Mouse (Mus musculus) MEL (cell line): ENCODE measurements around the gene Tsg101. TPM values are rescaled to one million over a fixed set of nuclear protein-coding genes. Genes with fewer than 3 reads are reported as not detected.

Experiments
- DNase-seq: peaks from one replicate; pipeline ENCODE4 v3.0.0; 2011; ENCODE audit warnings: low read depth, low spot score
- H3K27ac ChIP-seq: 2 replicates; pipeline ENCODE4 v1.5.1; 2012; ENCODE audit warnings: low read depth, mild to moderate bottlenecking, control low read depth, low read length, moderate library complexity; ENCODE audit not compliant: control insufficient read depth
- H3K27me3 ChIP-seq, 2 experiments: fragments of 150-350 bp in 1 of 2; sonication (generic) in 1 of 2; 2 replicates each; pipeline ENCODE4 v1.6.1; 2012; ENCODE audit warnings: low read length in 2 of 2, mild to moderate bottlenecking in 2 of 2, improper control_type of control experiment in 1 of 2, moderate library complexity in 1 of 2; ENCODE audit not compliant: insufficient read depth in 2 of 2, control insufficient read depth in 1 of 2
- H3K36me3 ChIP-seq, 2 experiments: 2 replicates each; pipeline ENCODE4 v1.6.1; 2012 to 2014; ENCODE audit warnings: low read length in 2 of 2, improper control_type of control experiment in 1 of 2, inconsistent platforms in 1 of 2, mild to moderate bottlenecking in 1 of 2; ENCODE audit not compliant: insufficient read depth in 2 of 2, control insufficient read depth in 1 of 2
- H3K4me1 ChIP-seq, 2 experiments: fragments of 150-350 bp in 1 of 2; sonication (generic) in 1 of 2; 2 replicates each; pipeline ENCODE4 v1.6.1; 2012; ENCODE audit warnings: low read length in 2 of 2, improper control_type of control experiment in 1 of 2, mild to moderate bottlenecking in 1 of 2; ENCODE audit not compliant: insufficient read depth in 2 of 2, control insufficient read depth in 1 of 2
- H3K4me3 ChIP-seq, 2 experiments: fragments of 150-350 bp in 1 of 2; sonication (generic) in 1 of 2; 2 replicates each; pipeline ENCODE4 v1.5.1; 2012; ENCODE audit warnings: low read depth in 2 of 2, low read length in 2 of 2, mild to moderate bottlenecking in 2 of 2, moderate library complexity in 2 of 2, control low read depth in 1 of 2, improper control_type of control experiment in 1 of 2; ENCODE audit not compliant: control insufficient read depth in 1 of 2, insufficient read depth in 1 of 2
- H3K79me2 ChIP-seq: 2 replicates; pipeline ENCODE4 v1.6.1; 2012; ENCODE audit warnings: mild to moderate bottlenecking, low read length, moderate library complexity; ENCODE audit not compliant: control insufficient read depth, poor library complexity, insufficient read depth
- H3K9ac ChIP-seq: 2 replicates; pipeline ENCODE4 v1.6.1; 2012; ENCODE audit warnings: low read depth, mild to moderate bottlenecking, control low read depth, low read length, moderate library complexity; ENCODE audit not compliant: control insufficient read depth, poor library complexity, severe bottlenecking
- H3K9me3 ChIP-seq: fragments of 150-350 bp; sonication (generic); replicated peaks from 2 replicates; pipeline ENCODE4 v1.6.1; 2012; ENCODE audit warnings: mild to moderate bottlenecking, low read length, improper control_type of control experiment, moderate library complexity; ENCODE audit not compliant: insufficient read depth
- CHD1 ChIP-seq: IDR thresholded peaks from 2 replicates; pipeline ENCODE4 v1.6.1; 2012; ENCODE audit warnings: low read depth, mild to moderate bottlenecking, inconsistent platforms, low read length, improper control_type of control experiment
- CTCF ChIP-seq, 3 experiments: IDR thresholded peaks in 2 of 3; conservative IDR thresholded peaks in 1 of 3; 2 replicates each; pipeline ENCODE4 v1.5.1; 2011 to 2012; ENCODE audit warnings: low read length in 3 of 3, low read depth in 2 of 3, mild to moderate bottlenecking in 2 of 3, improper control_type of control experiment in 1 of 3, inconsistent platforms in 1 of 3, mixed read lengths in 1 of 3, moderate library complexity in 1 of 3; ENCODE audit not compliant: control insufficient read depth in 1 of 3, insufficient read depth in 1 of 3, poor library complexity in 1 of 3, severe bottlenecking in 1 of 3
- E2F4 ChIP-seq: IDR thresholded peaks from 2 replicates; pipeline ENCODE4 v1.6.1; 2011; ENCODE audit warnings: low read depth, low read length, improper control_type of control experiment, borderline replicate concordance
- ELF1 ChIP-seq: IDR thresholded peaks from 2 replicates; pipeline ENCODE4 v1.6.1; 2014; ENCODE audit warnings: low read depth, mild to moderate bottlenecking, inconsistent platforms, low read length, improper control_type of control experiment, moderate library complexity
- ETS1 ChIP-seq: IDR thresholded peaks from 2 replicates; pipeline ENCODE4 v1.6.1; 2012; ENCODE audit warnings: low read depth, mild to moderate bottlenecking, inconsistent platforms, low read length, improper control_type of control experiment, moderate library complexity
- GABPA ChIP-seq: IDR thresholded peaks from 2 replicates; pipeline ENCODE4 v1.6.1; 2012; ENCODE audit warnings: low read depth, mild to moderate bottlenecking, inconsistent platforms, low read length, improper control_type of control experiment, moderate library complexity
- GATA1 ChIP-seq: IDR thresholded peaks from 2 replicates; pipeline ENCODE4 v1.6.1; 2011; ENCODE audit warnings: low read depth, low read length, improper control_type of control experiment
- HCFC1 ChIP-seq: IDR thresholded peaks from 2 replicates; pipeline ENCODE4 v1.6.1; 2012; ENCODE audit warnings: low read depth, mild to moderate bottlenecking, inconsistent platforms, low read length, improper control_type of control experiment, moderate library complexity
- JUND ChIP-seq: IDR thresholded peaks from 2 replicates; pipeline ENCODE4 v1.6.1; 2011; ENCODE audit warnings: low read depth, mild to moderate bottlenecking, improper control_type of control experiment, low read length
- MAX ChIP-seq: IDR thresholded peaks from 2 replicates; pipeline ENCODE4 v1.6.1; 2011; ENCODE audit warnings: low read length, improper control_type of control experiment
- MAZ ChIP-seq: IDR thresholded peaks from 2 replicates; pipeline ENCODE4 v1.6.1; 2012; ENCODE audit warnings: low read depth, mild to moderate bottlenecking, inconsistent platforms, low read length, improper control_type of control experiment
- MEF2A ChIP-seq: IDR thresholded peaks from 2 replicates; pipeline ENCODE4 v1.6.1; 2014; ENCODE audit warnings: low read depth, mild to moderate bottlenecking, inconsistent platforms, low read length, improper control_type of control experiment; ENCODE audit not compliant: poor library complexity, insufficient replicate concordance, severe bottlenecking; ENCODE audit errors: extremely low read depth
- MXI1 ChIP-seq: IDR thresholded peaks from 2 replicates; pipeline ENCODE4 v1.6.1; 2011; ENCODE audit warnings: mild to moderate bottlenecking, low read depth, low read length, improper control_type of control experiment
- MYB ChIP-seq: IDR thresholded peaks from 2 replicates; pipeline ENCODE4 v1.6.1; 2011; ENCODE audit warnings: mild to moderate bottlenecking, low read depth, low read length, improper control_type of control experiment
- NELFE ChIP-seq: IDR thresholded peaks from 2 replicates; pipeline ENCODE4 v1.6.1; 2011; ENCODE audit warnings: low read depth, low read length, improper control_type of control experiment
- NRF1 ChIP-seq: IDR thresholded peaks from 2 replicates; pipeline ENCODE4 v1.6.1; 2014; ENCODE audit warnings: low read depth, mild to moderate bottlenecking, inconsistent platforms, low read length, improper control_type of control experiment, moderate library complexity; ENCODE audit not compliant: poor library complexity, insufficient read depth, severe bottlenecking
- POLR2A ChIP-seq, 2 experiments: IDR thresholded peaks; 2 replicates each; pipeline ENCODE4 v1.6.1; 2011 to 2012; ENCODE audit warnings: low read length in 2 of 2, mild to moderate bottlenecking in 2 of 2, control low read depth in 1 of 2, improper control_type of control experiment in 1 of 2, low read depth in 1 of 2, moderate library complexity in 1 of 2; ENCODE audit not compliant: control insufficient read depth in 1 of 2, insufficient read depth in 1 of 2, poor library complexity in 1 of 2
- POLR2AphosphoS2 ChIP-seq: IDR thresholded peaks from 2 replicates; pipeline ENCODE4 v1.6.1; 2011; ENCODE audit warnings: low read length, improper control_type of control experiment
- POLR2AphosphoS5 ChIP-seq: IDR thresholded peaks from 2 replicates; pipeline ENCODE4 v1.6.1; 2012; ENCODE audit warnings: low read depth, borderline replicate concordance, mild to moderate bottlenecking, inconsistent platforms, low read length, moderate library complexity, mixed read lengths
- RAD21 ChIP-seq: IDR thresholded peaks from 2 replicates; pipeline ENCODE4 v1.6.1; 2011; ENCODE audit warnings: mild to moderate bottlenecking, low read depth, low read length, improper control_type of control experiment
- RCOR1 ChIP-seq: IDR thresholded peaks from 2 replicates; pipeline ENCODE4 v1.6.1; 2012; ENCODE audit warnings: low read depth, mild to moderate bottlenecking, inconsistent platforms, low read length, improper control_type of control experiment
- SIN3A ChIP-seq: IDR thresholded peaks from 2 replicates; pipeline ENCODE4 v1.6.1; 2012; ENCODE audit warnings: low read length, improper control_type of control experiment, inconsistent platforms
- SMC3 ChIP-seq: IDR thresholded peaks from 2 replicates; pipeline ENCODE4 v1.6.1; 2011; ENCODE audit warnings: low read depth, low read length, improper control_type of control experiment
- TAL1 ChIP-seq: IDR thresholded peaks from 2 replicates; pipeline ENCODE4 v1.6.1; 2012; ENCODE audit warnings: mild to moderate bottlenecking, inconsistent platforms, low read length, moderate library complexity, mixed read lengths
- TBP ChIP-seq: IDR thresholded peaks from 2 replicates; pipeline ENCODE4 v1.8.0; 2011; ENCODE audit warnings: low read depth, low read length, improper control_type of control experiment
- TCF12 ChIP-seq: IDR thresholded peaks from 2 replicates; pipeline ENCODE4 v1.6.1; 2014; ENCODE audit warnings: low read depth, mild to moderate bottlenecking, inconsistent platforms, low read length, improper control_type of control experiment, moderate library complexity
- UBTF ChIP-seq: IDR thresholded peaks from 2 replicates; pipeline ENCODE4 v1.6.1; 2012; ENCODE audit warnings: low read depth, mild to moderate bottlenecking, inconsistent platforms, low read length, improper control_type of control experiment, moderate library complexity, borderline replicate concordance; ENCODE audit not compliant: insufficient read depth
- USF1 ChIP-seq: IDR thresholded peaks from 2 replicates; pipeline ENCODE4 v1.6.1; 2014; ENCODE audit warnings: low read depth, mild to moderate bottlenecking, inconsistent platforms, low read length, improper control_type of control experiment, moderate library complexity
- ZKSCAN1 ChIP-seq: IDR thresholded peaks from 2 replicates; pipeline ENCODE4 v1.6.1; 2012; ENCODE audit warnings: low read depth, mild to moderate bottlenecking, inconsistent platforms, low read length, improper control_type of control experiment, moderate library complexity
- ZMIZ1 ChIP-seq: IDR thresholded peaks from 2 replicates; pipeline ENCODE4 v1.6.1; 2012; ENCODE audit warnings: low read depth, mild to moderate bottlenecking, inconsistent platforms, low read length, improper control_type of control experiment, moderate library complexity
- ZNF384 ChIP-seq: IDR thresholded peaks from 2 replicates; pipeline ENCODE4 v1.6.1; 2012; ENCODE audit warnings: low read depth, mild to moderate bottlenecking, inconsistent platforms, low read length, improper control_type of control experiment
- polyA plus RNA-seq, 2 experiments: library from polyadenylated mRNA; stranded (reverse) in 1 of 2; unstranded in 1 of 2; fragments of >175 nt in 1 of 2; fragments of >200 nt in 1 of 2; gene quantifications; 2 replicates each; pipeline versions ENCODE4 v1.2.1 to v1.2.4; 2012; ENCODE audit warnings: low replicate concordance in 2 of 2, low read depth in 1 of 2; ENCODE audit not compliant: insufficient read length in 2 of 2, insufficient read depth in 1 of 2, missing spikeins in 1 of 2
- total RNA-seq: library from RNA; depleted of rRNA; stranded (reverse); fragments of 300-350 nt; gene quantifications from 2 replicates; pipeline ENCODE4 v1.2.3, GENCODE M21; 2012; rRNA removed

Tsg101 gene
- 21.3 and 25.3 TPM in 2 replicates for total RNA-seq
- 10 to 100 TPM in 1 of 2 experiments, not detected in 1; 88.9 TPM for polyA plus RNA-seq

GRCm38 (mm10) chr7:46919551-46920176 is at the start of gene Tsg101:
Tsg101 (minus strand) TSS chr7:46919969.
- Histone ChIP-seq H3K4me1 (peaks cover 8 to 30% of the 10 kb centered on the region in 2 experiments), H3K9ac (peak within 1 kb of the TSS; percentile 98)
- DNase-seq, result peak; percentile 93

GRCm38 (mm10) chr7:46964070-46964469 is 44.3 kb upstream of the Tsg101 start:
- H3K27me3 ChIP-seq, result no peaks in the 10 kb centered on the region
- H3K4me3 ChIP-seq, result peak overlapping the region; percentile 49 to 56
- H3K79me2 ChIP-seq, result no peaks in the 10 kb centered on the region
- H3K36me3 ChIP-seq, result peaks cover 0 to 22% of the 10 kb centered on the region in 2 experiments; a peak in 2 of 4 replicates
- no peak overlapping the region for H3K27ac ChIP-seq
- peak overlapping the region; percentile 67 for H3K9ac ChIP-seq
- DNase-seq, result peak; percentile 23
- no peaks in the 10 kb centered on the region for H3K9me3 ChIP-seq
- TF ChIP-seq NELFE (0 out of 2 replicates have a peak, but pooled peaks have one; percentile 21), E2F4 (no peak), GATA1 (no peak), SMC3 (0 out of 2 replicates have a peak, but pooled peaks have one; percentile 6)
- H3K4me1 ChIP-seq, result peaks cover 17 to 22% of the 10 kb centered on the region in 2 experiments

More at GRCm38 (mm10) chr7:46919551-46920176, at the start of gene Tsg101:
- Histone ChIP-seq H3K36me3 (peaks cover 0 to 29% of the 10 kb centered on the region in 2 experiments; a peak in 2 of 4 replicates), H3K27me3 (no peaks in the 10 kb centered on the region), H3K9me3 (no peaks in the 10 kb centered on the region), H3K79me2 (peaks cover 29% of the 10 kb centered on the region), H3K27ac (peak within 1 kb of the TSS; percentile 93), H3K4me3 (peak within 1 kb of the TSS; percentile 86 to 95)
- TF ChIP-seq ETS1 (0 out of 2 replicates have a peak, but pooled peaks have one; percentile 28), JUND (no peak), ZKSCAN1 (no peak), MEF2A (no peak), MAX (peak; percentile 59; the same call in 1 of the 2 replicates), NRF1 (no peak), POLR2AphosphoS5 (no peak), RAD21 (no peak), SMC3 (no peak), GABPA (no peak), CTCF (IDR thresholded peaks at IDR 0.05 in 2 of 3, conservative IDR thresholded peaks at IDR 0.05 in 1 of 3; ENCODE audit: control insufficient read depth in 1 of 3, insufficient read depth in 1 of 3, low read depth in 2 of 3, low read length in 3 of 3, poor library complexity in 1 of 3, severe bottlenecking in 1 of 3) (no peak), UBTF (no peak), POLR2AphosphoS2 (peak; percentile 93), ZNF384 (no peak), ELF1 (peak; percentile 93), USF1 (0 out of 2 replicates have a peak, but pooled peaks have one; percentile 24), SIN3A (peak; percentile 87), TBP (peak; percentile 75), CHD1 (no peak; the same call in 1 of the 2 replicates), E2F4 (no peak; the same call in 1 of the 2 replicates), HCFC1 (peak; percentile 90), TCF12 (peak; percentile 55; the same call in 1 of the 2 replicates), ZMIZ1 (peak; percentile 97), RCOR1 (0 out of 2 replicates have a peak, but pooled peaks have one; percentile 15), MXI1 (peak; percentile 76), POLR2A (IDR thresholded peaks at IDR 0.05; ENCODE audit: control insufficient read depth in 1 of 2, insufficient read depth in 1 of 2, low read depth in 1 of 2, low read length in 2 of 2, poor library complexity in 1 of 2) (peak; percentile 87 to 99), NELFE (peak; percentile 99), TAL1 (no peak), MAZ (peak; percentile 83; the same call in 1 of the 2 replicates), MYB (no peak), GATA1 (no peak)
